7 mouse cellular contexts compared by ENCODE assay signal in the genomic region with DNA sequence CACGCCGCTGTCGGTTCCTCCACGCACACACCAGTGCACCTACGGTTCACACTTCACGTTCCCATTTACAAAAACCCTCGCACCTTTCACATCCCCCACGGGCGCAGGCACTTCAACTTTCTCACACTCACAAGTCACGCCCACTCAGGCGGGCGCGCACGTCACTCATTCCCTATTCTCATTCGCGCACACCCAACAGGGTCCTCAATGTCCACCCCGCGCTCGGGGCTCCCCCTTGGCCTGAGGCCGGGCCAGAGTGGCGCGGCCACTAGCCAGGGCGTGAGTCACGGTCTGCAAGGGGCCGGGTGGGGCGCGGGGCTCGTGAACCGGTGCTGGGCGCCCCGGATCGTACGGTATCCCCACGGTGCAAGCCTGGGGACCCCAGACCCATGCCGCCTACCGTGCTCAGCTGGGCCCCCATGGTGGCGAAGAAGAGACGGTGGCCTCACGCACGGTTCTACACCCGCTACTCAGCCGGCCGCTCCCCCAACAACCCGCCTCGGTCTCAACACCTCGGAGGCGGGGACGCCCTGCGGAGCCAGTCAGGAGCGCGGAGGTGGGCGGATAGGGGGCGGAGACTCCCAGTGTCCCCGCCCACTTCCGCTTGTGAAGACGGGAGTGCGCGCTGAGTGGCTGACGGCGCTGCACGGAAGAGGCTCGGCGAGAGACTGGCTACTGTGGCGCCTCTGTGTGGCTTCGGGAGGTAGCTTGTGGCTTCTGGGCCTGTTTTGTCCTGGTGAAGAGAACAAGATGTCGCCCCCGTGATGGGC. TPM values are rescaled to one million over a fixed set of nuclear protein-coding genes. Genes with fewer than 3 reads are reported as not detected.
A peak's percentile ranks its signal among the peaks of the same experiment; 100 is the strongest.
DNase-seq lines count a peak whose midpoint lies in the region; ATAC-seq lines count a peak whose summit lies in the region.

No protein-coding gene starts in this region.

- 1% methylated on average over 67 of the region's 67 CpGs for whole genome bisulfite sequencing in embryonic facial prominence, embryonic 10.5 days
- WGBS in limb, embryonic 11.5 days: under 1% methylated on average over 67 of the region's 67 CpGs
- WGBS in midbrain, embryonic 14.5 days: under 1% methylated on average over 66 of the region's 67 CpGs

- no peaks in the 10 kb centered on the region for H3K27me3 ChIP-seq in embryonic facial prominence, embryonic 10.5 days (replicated peaks; ENCODE audit: low read depth, poor library complexity, severe bottlenecking)
- H3K27me3 ChIP-seq in limb, embryonic 11.5 days (ENCODE audit: control insufficient read depth, insufficient read depth, low read length): no peaks in the 10 kb centered on the region
- no peaks in the 10 kb centered on the region for H3K27me3 ChIP-seq in midbrain, embryonic 14.5 days (ENCODE audit: control insufficient read depth, insufficient read depth, low read length)

- H3K4me3 ChIP-seq in embryonic facial prominence, embryonic 10.5 days: peak overlapping the region; percentile 93
- peak overlapping the region; percentile 81 for H3K4me3 ChIP-seq in limb, embryonic 11.5 days (ENCODE audit: low read depth, low read length)
- peak overlapping the region; percentile 96 for H3K4me3 ChIP-seq in midbrain, embryonic 14.5 days (replicated peaks; ENCODE audit: low read depth, low read length)

- H3K4me1 ChIP-seq in embryonic facial prominence, embryonic 10.5 days: peaks cover 55% of the 10 kb centered on the region
- H3K4me1 ChIP-seq in limb, embryonic 11.5 days (ENCODE audit: control insufficient read depth, insufficient read depth, low read length): peaks cover 4% of the 10 kb centered on the region; the same call in 1 of the 2 replicates
- peaks cover 19% of the 10 kb centered on the region for H3K4me1 ChIP-seq in midbrain, embryonic 14.5 days (ENCODE audit: control insufficient read depth, insufficient read depth, low read length)

- H3K9ac ChIP-seq in limb, embryonic 11.5 days (ENCODE audit: low read length): peak overlapping the region; percentile 79
- peak overlapping the region; percentile 88 for H3K9ac ChIP-seq in midbrain, embryonic 14.5 days (replicated peaks; ENCODE audit: low read length)

- H3K27ac ChIP-seq in embryonic facial prominence, embryonic 10.5 days (replicated peaks): peak overlapping the region; percentile 92
- H3K27ac ChIP-seq in limb, embryonic 11.5 days (replicated peaks; ENCODE audit: low read depth, low read length): peak overlapping the region; percentile 65; the same call in 1 of the 2 replicates
- peak overlapping the region; percentile 90 for H3K27ac ChIP-seq in midbrain, embryonic 14.5 days (replicated peaks; ENCODE audit: low read depth, low read length)

- H3K4me2 ChIP-seq in limb, embryonic 11.5 days (ENCODE audit: low read depth, severe bottlenecking): peak overlapping the region; percentile 89
- peak overlapping the region; percentile 88 for H3K4me2 ChIP-seq in midbrain, embryonic 14.5 days (ENCODE audit: low read length)

- no peaks in the 10 kb centered on the region for H3K36me3 ChIP-seq in embryonic facial prominence, embryonic 10.5 days (replicated peaks)
- H3K36me3 ChIP-seq in limb, embryonic 11.5 days (ENCODE audit: control insufficient read depth, insufficient read depth, low read length): no peaks in the 10 kb centered on the region
- H3K36me3 ChIP-seq in midbrain, embryonic 14.5 days (ENCODE audit: control insufficient read depth, insufficient read depth, low read length): no peaks in the 10 kb centered on the region

- peak; percentile 97 for DNase-seq in adrenal gland, postnatal 10 days
- peak; percentile 98 for DNase-seq in embryonic facial prominence, embryonic 10.5 days (ENCODE audit: low spot score)
- peak; percentile 100 for DNase-seq in heart, adult 11 months
- DNase-seq in kidney, adult 18-20 months: peak; percentile 98
- peak; percentile 97 for DNase-seq in limb, embryonic 11.5 days (ENCODE audit: low spot score)
- DNase-seq in midbrain, embryonic 14.5 days: peak; percentile 100
- DNase-seq in spleen, adult 18-20 months: peak; percentile 95 to 97

- no peaks in the 10 kb centered on the region for H3K9me3 ChIP-seq in embryonic facial prominence, embryonic 10.5 days
- H3K9me3 ChIP-seq in limb, embryonic 11.5 days (ENCODE audit: control insufficient read depth, low read length): no peaks in the 10 kb centered on the region
- no peaks in the 10 kb centered on the region for H3K9me3 ChIP-seq in midbrain, embryonic 14.5 days (ENCODE audit: control insufficient read depth, low read length)

- peak; percentile 92 for ATAC-seq in limb, embryonic 11.5 days (ENCODE audit: insufficient number of reproducible peaks, low FRiP score, low TSS enrichment, low read depth)
- peak; percentile 98 for ATAC-seq in midbrain, embryonic 14.5 days (ENCODE audit: low FRiP score, low TSS enrichment)

RNA-seq across cellular contexts. Expression of gene Cyb5r3, which starts 0.5 kb away (rescaled TPM):
- total RNA-seq in adrenal gland, postnatal 10 days (2021): 100 to 1,000 TPM; 176 to 199 TPM
- polyA plus RNA-seq in embryonic facial prominence, embryonic 10.5 days (2016; fragmentation: Nextera tagmentation; extraction: Ambion mirVana): 194 and 204 TPM in 2 replicates
- polyA plus RNA-seq in limb, embryonic 11.5 days (2014; fragmentation: Nextera tagmentation; extraction: Ambion mirVana): 136 and 149 TPM in 2 replicates
- polyA plus RNA-seq in midbrain, embryonic 14.5 days (2014; fragmentation: Nextera tagmentation; extraction: Ambion mirVana): 89.7 and 107 TPM in 2 replicates

RNA-seq across cellular contexts. Expression of gene Poldip3, which starts 22.7 kb away (rescaled TPM):
- 10 to 100 TPM; 85.1 to 90.9 TPM for total RNA-seq in adrenal gland, postnatal 10 days (2021)
- polyA plus RNA-seq in embryonic facial prominence, embryonic 10.5 days (2016; fragmentation: Nextera tagmentation; extraction: Ambion mirVana): 181 and 182 TPM in 2 replicates
- 176 and 182 TPM in 2 replicates for polyA plus RNA-seq in limb, embryonic 11.5 days (2014; fragmentation: Nextera tagmentation; extraction: Ambion mirVana)
- 148 and 174 TPM in 2 replicates for polyA plus RNA-seq in midbrain, embryonic 14.5 days (2014; fragmentation: Nextera tagmentation; extraction: Ambion mirVana)

RNA-seq across cellular contexts. Expression of gene Rrp7a, which starts 49.3 kb away (rescaled TPM):
- total RNA-seq in adrenal gland, postnatal 10 days (2021): 10 to 100 TPM; 75.1 to 75.6 TPM
- polyA plus RNA-seq in embryonic facial prominence, embryonic 10.5 days (2016; fragmentation: Nextera tagmentation; extraction: Ambion mirVana): 87.2 and 90.4 TPM in 2 replicates
- 53.5 and 57.3 TPM in 2 replicates for polyA plus RNA-seq in limb, embryonic 11.5 days (2014; fragmentation: Nextera tagmentation; extraction: Ambion mirVana)
- polyA plus RNA-seq in midbrain, embryonic 14.5 days (2014; fragmentation: Nextera tagmentation; extraction: Ambion mirVana): 57.0 and 62.3 TPM in 2 replicates

Comparison
In these comparisons a context has a peak if more than half of its experiments do, and no peak if none do; other contexts are left out.
1. Peak in every context shown above with its lines: DNase-seq, ATAC-seq, H3K4me3 ChIP-seq and H3K27ac ChIP-seq.